Mouse (Mus musculus) forebrain, embryonic 14.5 days (tissue): Measurements from ENCODE around the gene Fam173b. TPM values are rescaled to one million over a fixed set of nuclear protein-coding genes. Genes with fewer than 3 reads are reported as not detected.

ENCODE experiments used
- ATAC-seq: fragments of 200-750 bp; cut with Nextera tagmentation; 2 replicates; pipeline ENCODE4 v1.8.0; 2017; ENCODE audit warnings: mild to moderate bottlenecking, moderate library complexity
- DNase-seq: peaks from one replicate; pipeline ENCODE4 v3.0.0-alpha.2; 2015; ENCODE audit warnings: low spot score
- H3K27ac ChIP-seq: fragments of 300-500 bp; sonication (generic); 2 replicates; pipeline ENCODE4 v1.5.1; 2014; ENCODE audit warnings: low read depth, mild to moderate bottlenecking, control low read depth, low read length, moderate library complexity
- H3K27me3 ChIP-seq: fragments of 300-500 bp; sonication (generic); replicated peaks from 2 replicates; pipeline ENCODE4 v1.6.1; 2014; ENCODE audit warnings: low read length, control low read depth, mixed read lengths; ENCODE audit not compliant: control insufficient read depth, insufficient read depth
- H3K36me3 ChIP-seq: fragments of 300-500 bp; sonication (generic); 2 replicates; pipeline ENCODE4 v1.6.1; 2014; ENCODE audit warnings: low read length, control low read depth; ENCODE audit not compliant: control insufficient read depth, insufficient read depth
- H3K4me1 ChIP-seq: fragments of 300-500 bp; sonication (generic); 2 replicates; pipeline ENCODE4 v1.6.1; 2014; ENCODE audit warnings: antibody characterized with exemption, low read length, control low read depth; ENCODE audit not compliant: control insufficient read depth, insufficient read depth
- H3K4me2 ChIP-seq: fragments of 300-500 bp; sonication (generic); 2 replicates; pipeline ENCODE4 v1.6.1; 2014; ENCODE audit warnings: mild to moderate bottlenecking, control low read depth, low read length
- H3K4me3 ChIP-seq: fragments of 300-500 bp; sonication (generic); 2 replicates; pipeline ENCODE4 v1.5.1; 2014; ENCODE audit warnings: low read depth, low read length, control low read depth
- H3K9ac ChIP-seq: fragments of 300-500 bp; sonication (generic); 2 replicates; pipeline ENCODE4 v1.6.1; 2014; ENCODE audit warnings: mild to moderate bottlenecking, low read length, control low read depth, moderate library complexity
- H3K9me3 ChIP-seq: fragments of 300-500 bp; sonication (generic); replicated peaks from 2 replicates; pipeline ENCODE4 v1.6.1; 2016; ENCODE audit warnings: low read length, control low read depth, mixed read lengths; ENCODE audit not compliant: control insufficient read depth
- WGBS: fragments of 180-500 bp; shearing (Covaris S2); extraction: QIAGEN DNeasy Blood & Tissue Kit; methylation state at CpG from one replicate; pipeline ENCODE4 v1.1.7; 2014; 5-methylcytosine and 5-hydroxymethylcytosine counted together
- polyA plus RNA-seq: library from polyadenylated mRNA; unstranded; fragments of >200 nt; fragmentation: Nextera tagmentation; extraction: Ambion mirVana; gene quantifications from 2 replicates; pipeline ENCODE4 v1.2.1, GENCODE M21; 2014

The Fam173b gene
- polyA plus RNA-seq, 1 experiment from 2014 or later: 13.3 TPM

GRCm38 (mm10) chr15:31614666-31615065 lies 13.0 kb downstream of the Fam173b start:
- no peak for DNase-seq
- H3K4me1 ChIP-seq: no peaks in the 10 kb centered on the region
- no peak for ATAC-seq
- peaks cover 28% of the 10 kb centered on the region for H3K36me3 ChIP-seq
- H3K9ac ChIP-seq: no peak overlapping the region
- no peak overlapping the region for H3K4me2 ChIP-seq
- 91% methylated on average over 2 of the region's 2 CpGs for WGBS
- H3K9me3 ChIP-seq: no peaks in the 10 kb centered on the region
- no peak overlapping the region for H3K4me3 ChIP-seq
- no peak overlapping the region for H3K27ac ChIP-seq
- H3K27me3 ChIP-seq: no peaks in the 10 kb centered on the region

- Histone ChIP-seq H3K27me3 (no peaks in the 10 kb centered on the region), H3K36me3 (peaks cover 31% of the 10 kb centered on the region), H3K4me3 (no peak overlapping the region), H3K9me3 (no peaks in the 10 kb centered on the region), H3K4me2 (no peak overlapping the region), H3K4me1 (no peaks in the 10 kb centered on the region), H3K9ac (no peak overlapping the region), H3K27ac (no peak overlapping the region)
- ATAC-seq (no peak), DNase-seq (no peak)
- WGBS: 96% methylated on average over 9 of the region's 9 CpGs
Measured at GRCm38 (mm10) chr15:31617261-31617660, 15.6 kb downstream of the Fam173b start.

- ATAC-seq: no peak
- WGBS: 91% methylated on average over 8 of the region's 8 CpGs
- no peaks in the 10 kb centered on the region for H3K9me3 ChIP-seq
- H3K27ac ChIP-seq: no peak overlapping the region
- H3K4me1 ChIP-seq: no peaks in the 10 kb centered on the region
- H3K36me3 ChIP-seq: peaks cover 33% of the 10 kb centered on the region
- no peak overlapping the region for H3K9ac ChIP-seq
- DNase-seq: peak; percentile 44
- H3K4me3 ChIP-seq: no peak overlapping the region
- H3K4me2 ChIP-seq: no peak overlapping the region
- no peaks in the 10 kb centered on the region for H3K27me3 ChIP-seq
Measured at GRCm38 (mm10) chr15:31619521-31619920, 17.9 kb downstream of the Fam173b start.

- peaks cover 12% of the 10 kb centered on the region for H3K4me1 ChIP-seq
- H3K4me2 ChIP-seq: peak overlapping the region; percentile 6; the same call in 1 of the 2 replicates
- ATAC-seq (peak; percentile 54), DNase-seq (peak; percentile 71)
- H3K9ac ChIP-seq: no peak overlapping the region
- 0 out of 2 replicates have a peak, but pooled peaks cover 2% of the 10 kb centered on the region for H3K36me3 ChIP-seq
- 36% methylated on average over 12 of the region's 12 CpGs for WGBS
- peak overlapping the region; percentile 72 for H3K27ac ChIP-seq
- H3K4me3 ChIP-seq: no peak overlapping the region
- H3K9me3 ChIP-seq: no peaks in the 10 kb centered on the region
- H3K27me3 ChIP-seq: no peaks in the 10 kb centered on the region
Measured at GRCm38 (mm10) chr15:31627277-31628154, 25.9 kb downstream of the Fam173b start.

GRCm38 (mm10) chr15:31628180-31628579 lies 26.5 kb downstream of the Fam173b start:
- DNase-seq: peak; percentile 18
- 45% methylated on average over 10 of the region's 10 CpGs for WGBS
- no peaks in the 10 kb centered on the region for H3K9me3 ChIP-seq
- no peaks in the 10 kb centered on the region for H3K36me3 ChIP-seq
- no peak overlapping the region for H3K4me3 ChIP-seq
- H3K27ac ChIP-seq: peak overlapping the region; percentile 72
- ATAC-seq: peak; percentile 51
- no peaks in the 10 kb centered on the region for H3K27me3 ChIP-seq
- no peak overlapping the region for H3K9ac ChIP-seq
- peaks cover 12% of the 10 kb centered on the region for H3K4me1 ChIP-seq
- H3K4me2 ChIP-seq: 0 out of 2 replicates have a peak overlapping the region, but pooled peaks have one; percentile 6

GRCm38 (mm10) chr15:31629556-31629955 lies 27.9 kb downstream of the Fam173b start:
- Histone ChIP-seq H3K9ac (no peak overlapping the region), H3K4me1 (peaks cover 12% of the 10 kb centered on the region), H3K4me3 (no peak overlapping the region), H3K27ac (no peak overlapping the region), H3K4me2 (no peak overlapping the region), H3K27me3 (no peaks in the 10 kb centered on the region), H3K36me3 (no peaks in the 10 kb centered on the region), H3K9me3 (0 out of 2 replicates have a peak, but pooled peaks cover 2% of the 10 kb centered on the region)
- DNase-seq (no peak), ATAC-seq (no peak)
- WGBS: 89% methylated on average over 3 of the region's 3 CpGs

GRCm38 (mm10) chr15:31631396-31631858 lies 29.8 kb downstream of the Fam173b start:
- no peak for ATAC-seq
- peaks cover 12% of the 10 kb centered on the region for H3K4me1 ChIP-seq
- H3K36me3 ChIP-seq: no peaks in the 10 kb centered on the region
- no peak overlapping the region for H3K4me3 ChIP-seq
- 0 out of 2 replicates have a peak, but pooled peaks cover 2% of the 10 kb centered on the region for H3K9me3 ChIP-seq
- 79% methylated on average over 12 of the region's 12 CpGs for WGBS
- H3K9ac ChIP-seq: no peak overlapping the region
- DNase-seq: no peak
- no peak overlapping the region for H3K4me2 ChIP-seq
- no peaks in the 10 kb centered on the region for H3K27me3 ChIP-seq
- no peak overlapping the region for H3K27ac ChIP-seq

GRCm38 (mm10) chr15:31632478-31632877 lies 30.8 kb downstream of the Fam173b start:
- no peak overlapping the region for H3K9ac ChIP-seq
- H3K27me3 ChIP-seq: no peaks in the 10 kb centered on the region
- peaks cover 10% of the 10 kb centered on the region for H3K4me1 ChIP-seq
- DNase-seq: no peak
- no peak overlapping the region for H3K4me2 ChIP-seq
- no peak for ATAC-seq
- no peak overlapping the region for H3K27ac ChIP-seq
- 93% methylated on average over 4 of the region's 4 CpGs for WGBS
- H3K9me3 ChIP-seq: 0 out of 2 replicates have a peak, but pooled peaks cover 2% of the 10 kb centered on the region
- H3K4me3 ChIP-seq: no peak overlapping the region
- no peaks in the 10 kb centered on the region for H3K36me3 ChIP-seq

GRCm38 (mm10) chr15:31634582-31634981 lies 32.9 kb downstream of the Fam173b start:
- peak; percentile 62; the same call in 1 of the 2 replicates for ATAC-seq
- DNase-seq: peak; percentile 64
- Histone ChIP-seq H3K4me2 (no peak overlapping the region), H3K4me3 (no peak overlapping the region), H3K36me3 (no peaks in the 10 kb centered on the region), H3K9me3 (peaks cover 5% of the 10 kb centered on the region; the same call in 1 of the 2 replicates), H3K27me3 (no peaks in the 10 kb centered on the region), H3K27ac (no peak overlapping the region), H3K4me1 (no peaks in the 10 kb centered on the region), H3K9ac (no peak overlapping the region)
- WGBS: 82% methylated on average over 6 of the region's 6 CpGs
